Mouse (Mus musculus) neural tube, embryonic 14.5 days (tissue): ENCODE data around the gene Tspan11. TPM values are rescaled to one million over a fixed set of nuclear protein-coding genes. Genes with fewer than 3 reads are reported as not detected.

Experiments used
- ATAC-seq: fragments of 200-750 bp; cut with Nextera tagmentation; 2 replicates; pipeline ENCODE4 v1.8.0; 2017; ENCODE audit warnings: low read depth, mild to moderate bottlenecking, moderate TSS enrichment, moderate library complexity
- H3K27ac ChIP-seq: fragments of 300-500 bp; sonication (generic); 2 replicates; pipeline ENCODE4 v1.5.1; 2014; ENCODE audit warnings: low read depth, mild to moderate bottlenecking, control low read depth, low read length, moderate library complexity, mixed read lengths
- H3K27me3 ChIP-seq: fragments of 300-500 bp; sonication (generic); 2 replicates; pipeline ENCODE4 v1.6.1; 2014; ENCODE audit warnings: low read length; ENCODE audit not compliant: control insufficient read depth, insufficient read depth
- H3K36me3 ChIP-seq: fragments of 300-500 bp; sonication (generic); 2 replicates; pipeline ENCODE4 v1.6.1; 2014; ENCODE audit warnings: low read length, mixed read lengths; ENCODE audit not compliant: control insufficient read depth, insufficient read depth
- H3K4me1 ChIP-seq: fragments of 300-500 bp; sonication (generic); 2 replicates; pipeline ENCODE4 v1.6.1; 2014; ENCODE audit warnings: low read length; ENCODE audit not compliant: control insufficient read depth, insufficient read depth
- H3K4me2 ChIP-seq: fragments of 300-500 bp; sonication (generic); 2 replicates; pipeline ENCODE4 v1.6.1; 2014; ENCODE audit warnings: mild to moderate bottlenecking, low read depth, low read length, control low read depth
- H3K4me3 ChIP-seq: fragments of 300-500 bp; sonication (generic); 2 replicates; pipeline ENCODE4 v1.5.1; 2014; ENCODE audit warnings: low read depth, low read length, control low read depth, mixed read lengths
- H3K9ac ChIP-seq: fragments of 300-500 bp; sonication (generic); replicated peaks from 2 replicates; pipeline ENCODE4 v1.6.1; 2014; ENCODE audit warnings: low read depth, mild to moderate bottlenecking, control low read depth, low read length, mixed read lengths
- H3K9me3 ChIP-seq: fragments of 300-500 bp; sonication (generic); 2 replicates; pipeline ENCODE4 v1.6.1; 2016; ENCODE audit warnings: low read length; ENCODE audit not compliant: control insufficient read depth
- WGBS: fragments of 180-500 bp; shearing (Covaris S2); extraction: QIAGEN DNeasy Blood & Tissue Kit; methylation state at CpG from one replicate; pipeline ENCODE4 v1.1.7; 2014; 5-methylcytosine and 5-hydroxymethylcytosine counted together
- polyA plus RNA-seq: library from polyadenylated mRNA; unstranded; fragments of >200 nt; fragmentation: Nextera tagmentation; extraction: Ambion mirVana; gene quantifications from 2 replicates; pipeline ENCODE4 v1.2.1, GENCODE M21; 2014

Gene Tspan11
- polyA plus RNA-seq, 1 experiment from 2014 or later = 4.0 TPM

GRCm38 (mm10) chr6:127894999-127895398 is 7.6 kb downstream of the Tspan11 start:
- Histone ChIP-seq H3K4me2 (no peak overlapping the region), H3K9ac (no peak overlapping the region), H3K36me3 (no peaks in the 10 kb centered on the region), H3K27ac (no peak overlapping the region), H3K4me1 (peaks cover 2% of the 10 kb centered on the region; the same call in 1 of the 2 replicates), H3K4me3 (no peak overlapping the region), H3K9me3 (no peaks in the 10 kb centered on the region), H3K27me3 (no peaks in the 10 kb centered on the region)
- 43% methylated on average over 6 of the region's 6 CpGs for WGBS
- ATAC-seq = no peak

GRCm38 (mm10) chr6:127896425-127896824 is 9.0 kb downstream of the Tspan11 start:
- Histone ChIP-seq H3K9me3 (no peaks in the 10 kb centered on the region), H3K4me3 (no peak overlapping the region), H3K27me3 (no peaks in the 10 kb centered on the region), H3K4me2 (no peak overlapping the region), H3K4me1 (peaks cover 5% of the 10 kb centered on the region; the same call in 1 of the 2 replicates), H3K36me3 (no peaks in the 10 kb centered on the region), H3K27ac (no peak overlapping the region), H3K9ac (no peak overlapping the region)
- 87% methylated on average over 3 of the region's 3 CpGs for WGBS
- ATAC-seq = no peak

DNA sequence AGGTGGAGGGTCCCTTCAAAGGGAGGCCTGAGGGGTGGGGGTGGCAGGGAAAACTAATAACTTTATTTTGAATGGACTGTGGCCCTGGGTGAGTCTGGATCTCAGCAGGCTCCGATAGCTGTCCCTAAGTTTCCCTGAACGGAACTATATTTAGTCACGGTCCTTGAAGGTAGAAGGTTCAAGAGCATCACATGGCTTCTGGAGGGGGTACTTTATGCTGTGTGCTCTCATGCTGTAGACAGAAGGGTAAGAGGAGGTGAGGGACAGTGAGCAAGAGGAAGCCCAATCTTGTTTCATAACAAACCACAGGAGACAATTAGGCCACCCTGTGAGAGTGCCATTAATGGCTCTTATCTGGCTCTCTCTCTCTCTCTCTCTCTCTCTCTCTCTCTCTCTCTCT is 10.0 kb downstream of the Tspan11 start:
- WGBS = 76% methylated on average over 3 of the region's 3 CpGs

DNA sequence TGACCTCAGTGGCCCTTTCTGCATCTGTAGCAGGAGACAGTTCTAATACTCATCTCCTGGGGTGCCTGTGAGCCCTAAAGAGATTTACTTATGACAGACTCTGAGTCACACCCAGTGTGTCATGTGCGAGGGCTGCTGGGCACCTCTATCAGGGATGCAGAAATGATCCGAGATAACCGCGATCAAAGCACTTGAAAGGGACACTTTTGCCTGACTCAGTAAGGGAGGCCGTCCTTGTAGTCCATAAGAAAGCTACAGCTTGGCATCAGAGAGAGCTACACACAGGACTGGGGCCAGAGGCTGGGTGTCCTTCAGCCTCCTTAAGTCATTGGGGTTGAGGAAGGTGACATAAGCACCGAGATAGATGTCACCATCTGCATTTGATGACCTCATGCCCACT is 12.7 kb downstream of the Tspan11 start:
- Histone ChIP-seq H3K27me3 (no peaks in the 10 kb centered on the region), H3K9ac (no peak overlapping the region), H3K27ac (no peak overlapping the region), H3K4me3 (no peak overlapping the region), H3K4me1 (peaks cover 5% of the 10 kb centered on the region; the same call in 1 of the 2 replicates), H3K4me2 (no peak overlapping the region), H3K9me3 (no peaks in the 10 kb centered on the region), H3K36me3 (no peaks in the 10 kb centered on the region)
- 86% methylated on average over 6 of the region's 6 CpGs for WGBS
- no peak for ATAC-seq

More for the DNA sequence above, 10.0 kb downstream of the Tspan11 start:
- Histone ChIP-seq H3K4me2 (no peak overlapping the region), H3K36me3 (no peaks in the 10 kb centered on the region), H3K9me3 (no peaks in the 10 kb centered on the region), H3K4me1 (peaks cover 5% of the 10 kb centered on the region; the same call in 1 of the 2 replicates), H3K27ac (no peak overlapping the region), H3K27me3 (no peaks in the 10 kb centered on the region), H3K9ac (no peak overlapping the region), H3K4me3 (no peak overlapping the region)
- ATAC-seq = no peak

GRCm38 (mm10) chr6:127901261-127901660 is 13.9 kb downstream of the Tspan11 start:
- no peak overlapping the region for H3K9ac ChIP-seq
- H3K4me2 ChIP-seq = no peak overlapping the region
- peaks cover 5% of the 10 kb centered on the region; the same call in 1 of the 2 replicates for H3K4me1 ChIP-seq
- no peaks in the 10 kb centered on the region for H3K9me3 ChIP-seq
- H3K27ac ChIP-seq = peak overlapping the region; percentile 28; the same call in 1 of the 2 replicates
- 58% methylated on average over 3 of the region's 3 CpGs for WGBS
- H3K4me3 ChIP-seq = no peak overlapping the region
- ATAC-seq = no peak
- H3K36me3 ChIP-seq = no peaks in the 10 kb centered on the region
- no peaks in the 10 kb centered on the region for H3K27me3 ChIP-seq

DNA sequence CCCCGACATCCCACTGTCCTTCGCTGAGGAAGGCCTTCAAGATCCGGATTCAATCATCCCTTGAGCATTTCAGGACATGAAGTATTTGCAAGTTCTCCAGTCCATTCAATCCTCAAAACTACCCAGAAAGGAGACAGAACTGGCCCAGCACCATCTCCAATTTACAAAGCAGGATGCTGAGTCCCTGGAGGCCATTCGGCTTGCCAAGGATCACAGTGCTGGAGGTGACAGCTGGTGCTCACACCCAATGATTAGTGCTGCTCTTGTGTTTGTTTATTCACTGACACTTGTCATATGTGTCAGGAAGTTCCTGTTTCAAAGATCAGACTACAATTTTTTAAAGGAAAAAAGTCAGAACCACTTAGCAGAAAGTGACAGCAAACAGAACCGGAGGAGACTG is 14.3 kb downstream of the Tspan11 start:
- no peak overlapping the region for H3K4me3 ChIP-seq
- WGBS = 79% methylated on average over 5 of the region's 5 CpGs
- no peak for ATAC-seq
- H3K9me3 ChIP-seq = no peaks in the 10 kb centered on the region
- H3K36me3 ChIP-seq = no peaks in the 10 kb centered on the region
- H3K4me1 ChIP-seq = peaks cover 5% of the 10 kb centered on the region; the same call in 1 of the 2 replicates
- H3K27ac ChIP-seq = peak overlapping the region; percentile 28; the same call in 1 of the 2 replicates
- no peak overlapping the region for H3K9ac ChIP-seq
- no peak overlapping the region for H3K4me2 ChIP-seq
- no peaks in the 10 kb centered on the region for H3K27me3 ChIP-seq

- no peak overlapping the region for H3K9ac ChIP-seq
- H3K4me3 ChIP-seq = no peak overlapping the region
- H3K36me3 ChIP-seq = no peaks in the 10 kb centered on the region
- H3K27ac ChIP-seq = no peak overlapping the region
- ATAC-seq = no peak
- peaks cover 5% of the 10 kb centered on the region; the same call in 1 of the 2 replicates for H3K4me1 ChIP-seq
- H3K27me3 ChIP-seq = no peaks in the 10 kb centered on the region
- 83% methylated on average over 8 of the region's 8 CpGs for WGBS
- no peak overlapping the region for H3K4me2 ChIP-seq
- no peaks in the 10 kb centered on the region for H3K9me3 ChIP-seq
Observed at GRCm38 (mm10) chr6:127902559-127902958, 15.2 kb downstream of the Tspan11 start.

GRCm38 (mm10) chr6:127910638-127911037 is 23.2 kb downstream of the Tspan11 start:
- Histone ChIP-seq H3K27me3 (no peaks in the 10 kb centered on the region), H3K9me3 (no peaks in the 10 kb centered on the region), H3K9ac (no peak overlapping the region), H3K36me3 (no peaks in the 10 kb centered on the region), H3K4me2 (no peak overlapping the region), H3K4me3 (no peak overlapping the region), H3K27ac (no peak overlapping the region), H3K4me1 (no peaks in the 10 kb centered on the region)
- WGBS = 87% methylated on average over 4 of the region's 4 CpGs
- no peak for ATAC-seq

- H3K9me3 ChIP-seq = no peaks in the 10 kb centered on the region
Observed at GRCm38 (mm10) chr6:127911687-127912086, 24.3 kb downstream of the Tspan11 start.

More at GRCm38 (mm10) chr6:127911687-127912086, 24.3 kb downstream of the Tspan11 start:
- Histone ChIP-seq H3K27ac (no peak overlapping the region), H3K4me2 (no peak overlapping the region), H3K36me3 (no peaks in the 10 kb centered on the region), H3K9ac (no peak overlapping the region), H3K4me1 (no peaks in the 10 kb centered on the region), H3K4me3 (no peak overlapping the region), H3K27me3 (no peaks in the 10 kb centered on the region)
- ATAC-seq = no peak
- 82% methylated on average over 4 of the region's 4 CpGs for WGBS
